Mouse (Mus musculus): ENCODE data around the gene Zfp810.
"Not testable (repeated sequence)": the region's sequence is repeated elsewhere in the genome, so short reads cannot be mapped to it uniquely, and the experiment has no call there.

The Zfp810 gene

GRCm38 (mm10) chr9:22307156-22307919, at the start of gene Zfp810:
TSS of gene Zfp810 (minus strand) at chr9:22307648.
- DNase-seq (ENCODE audit: low spot score), result peak; percentile 94

DNA sequence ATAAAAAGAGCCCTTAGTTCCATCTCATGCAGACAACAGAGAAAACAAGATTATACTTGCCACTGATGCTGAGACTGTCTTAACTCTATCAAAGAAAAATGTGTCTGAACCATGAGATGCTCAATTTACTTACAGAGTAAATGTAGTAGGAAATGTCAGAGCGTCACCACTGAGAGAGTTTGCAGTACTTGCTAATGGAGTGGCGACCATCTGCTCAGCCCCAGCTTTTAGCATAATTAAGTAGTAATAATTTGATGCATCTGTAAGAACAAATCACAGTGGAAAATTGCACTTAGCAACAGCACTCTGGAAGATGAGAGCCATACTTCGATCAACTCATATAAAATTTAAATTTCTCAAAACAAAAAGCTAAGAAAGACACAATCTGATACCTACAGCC, 48.5 kb upstream of the Zfp810 start:
- no peak for DNase-seq (ENCODE audit: low spot score)

DNA sequence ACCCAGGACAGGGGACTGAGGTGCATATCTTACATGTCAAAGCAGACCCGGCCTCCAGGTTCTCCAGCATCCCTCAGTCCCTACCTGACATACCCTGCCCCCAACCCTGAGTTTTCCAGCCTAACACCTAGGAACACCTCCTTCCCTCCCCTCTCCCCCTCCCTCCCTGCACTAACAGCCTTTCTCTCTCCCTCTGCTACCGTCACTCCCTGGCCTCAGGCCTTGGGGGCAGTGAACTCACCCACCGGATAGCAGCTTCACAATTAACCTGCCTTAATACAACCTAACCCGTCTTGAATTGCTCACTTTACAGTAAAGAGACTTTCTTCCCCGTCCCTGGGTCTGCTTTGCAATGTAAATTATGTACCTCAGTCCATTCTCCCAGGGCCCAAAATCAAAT, 46.5 kb upstream of the Zfp810 start:
- no peak for DNase-seq (ENCODE audit: low spot score)

DNA sequence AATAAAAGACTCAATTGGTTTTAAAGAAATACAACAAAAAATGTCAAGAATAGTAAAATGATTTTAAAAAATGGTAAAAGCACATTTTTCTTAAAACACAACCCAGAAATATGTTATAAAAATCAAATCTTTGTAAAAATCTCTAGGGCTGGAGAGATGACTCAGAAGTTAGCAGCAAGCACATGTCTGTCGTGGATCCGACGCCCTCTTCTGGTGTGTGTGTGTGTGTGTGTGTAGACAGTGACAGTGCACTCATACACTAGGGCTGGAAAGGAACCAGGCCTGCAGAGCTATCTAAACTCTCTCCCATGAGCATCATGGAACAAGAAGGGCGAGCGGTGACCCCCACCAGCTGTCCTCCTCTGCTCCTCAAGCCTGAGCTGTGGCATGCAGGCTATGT, 46.0 kb upstream of the Zfp810 start:
- no peak for DNase-seq (ENCODE audit: low spot score)

GRCm38 (mm10) chr9:22340331-22340730, 32.9 kb upstream of the Zfp810 start:
- no peak for DNase-seq (ENCODE audit: low spot score)

GRCm38 (mm10) chr9:22337217-22337616, 29.8 kb upstream of the Zfp810 start:
- no peak for DNase-seq (ENCODE audit: low spot score)

DNA sequence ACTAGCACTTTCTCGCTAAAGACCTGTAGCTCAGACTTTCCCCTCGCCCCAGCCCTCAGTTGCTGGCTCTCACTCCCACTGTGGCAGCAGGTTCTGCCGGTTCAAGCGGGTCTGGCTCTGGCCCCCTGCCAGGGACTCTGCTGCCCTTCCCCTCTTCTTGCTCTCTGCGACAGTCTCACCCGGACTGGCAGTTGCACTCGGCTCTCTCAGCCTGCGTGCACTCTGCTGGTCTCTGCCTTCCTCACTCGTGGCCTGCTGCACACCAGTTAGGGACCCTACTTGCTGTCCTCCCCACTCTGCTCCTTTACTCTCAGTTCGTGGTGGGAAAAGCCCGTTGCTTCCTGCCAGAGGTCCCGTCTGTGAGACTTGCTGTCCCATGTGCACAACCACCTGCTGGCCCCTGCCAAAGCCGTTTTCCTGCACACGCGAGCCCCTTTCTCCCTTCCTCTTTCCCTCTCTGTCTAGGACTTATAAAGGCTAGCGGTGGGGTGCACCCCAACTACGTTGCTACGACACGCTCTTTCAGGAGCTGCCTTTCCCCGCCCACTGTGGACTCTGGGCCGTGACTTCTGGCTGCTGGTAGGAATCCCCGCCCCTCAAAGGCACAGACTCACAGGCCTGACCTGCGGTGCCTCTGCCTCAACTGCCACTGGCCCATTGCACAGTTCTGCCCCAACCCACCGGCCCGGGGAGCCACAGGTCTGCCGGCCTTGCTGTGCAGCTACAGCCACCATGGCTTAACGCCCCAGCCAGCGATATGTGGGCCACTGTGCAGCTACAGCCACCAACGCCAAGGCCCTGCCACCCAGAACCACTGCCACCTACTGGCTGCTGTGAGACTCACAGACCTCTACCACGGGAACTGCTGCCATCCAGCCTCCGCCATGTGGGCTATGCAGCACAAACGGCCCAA, 20.3 kb upstream of the Zfp810 start:
- peak; percentile 82 for DNase-seq (ENCODE audit: low spot score)

DNA sequence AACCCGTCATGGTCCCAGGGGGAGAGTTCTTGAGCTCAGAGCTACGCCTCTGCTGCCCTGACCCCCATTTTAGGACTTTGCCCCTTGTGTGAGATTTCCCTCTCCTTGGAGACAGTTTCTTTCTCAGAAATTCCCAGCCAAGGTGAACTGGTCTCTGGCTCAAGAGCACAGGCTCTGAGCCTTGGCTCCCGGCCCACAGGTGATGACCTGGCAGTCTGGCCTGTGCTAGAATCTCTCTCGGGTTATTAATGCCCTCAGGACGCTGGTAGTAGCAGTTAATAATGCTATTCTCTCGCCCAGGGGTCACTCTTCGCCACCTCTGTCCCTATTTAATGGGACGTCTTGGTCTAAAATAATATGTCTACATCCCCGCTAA, 19.6 kb upstream of the Zfp810 start:
- DNase-seq (ENCODE audit: low spot score), result peak; percentile 26

GRCm38 (mm10) chr9:22324579-22324978, 17.1 kb upstream of the Zfp810 start:
- DNase-seq (ENCODE audit: low spot score), result no peak

- DNase-seq (ENCODE audit: low spot score), result no peak
These were observed 15.1 kb upstream of the Zfp810 start for GRCm38 (mm10) chr9:22322381-22323211.

DNA sequence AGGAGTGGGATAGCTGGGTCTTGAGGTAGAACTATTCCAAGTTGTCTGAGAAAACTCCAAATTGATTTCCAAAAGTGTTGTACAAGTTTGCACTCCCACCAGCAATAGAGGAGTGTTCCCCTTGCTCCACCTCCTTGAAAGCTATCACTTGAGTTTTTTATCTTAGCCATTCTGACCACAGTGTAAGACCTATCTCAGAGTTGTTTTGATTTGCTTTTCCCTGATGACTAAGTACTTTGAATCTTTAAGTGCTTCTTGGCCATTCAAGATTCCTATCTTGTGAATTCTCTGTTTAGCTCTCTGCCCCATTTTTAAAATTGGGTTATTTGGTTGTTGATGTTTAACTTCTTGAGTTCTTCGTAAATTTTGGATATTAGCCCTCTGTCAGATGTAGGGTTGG, 11.7 kb upstream of the Zfp810 start:
- DNase-seq (ENCODE audit: low spot score), result no peak

DNA sequence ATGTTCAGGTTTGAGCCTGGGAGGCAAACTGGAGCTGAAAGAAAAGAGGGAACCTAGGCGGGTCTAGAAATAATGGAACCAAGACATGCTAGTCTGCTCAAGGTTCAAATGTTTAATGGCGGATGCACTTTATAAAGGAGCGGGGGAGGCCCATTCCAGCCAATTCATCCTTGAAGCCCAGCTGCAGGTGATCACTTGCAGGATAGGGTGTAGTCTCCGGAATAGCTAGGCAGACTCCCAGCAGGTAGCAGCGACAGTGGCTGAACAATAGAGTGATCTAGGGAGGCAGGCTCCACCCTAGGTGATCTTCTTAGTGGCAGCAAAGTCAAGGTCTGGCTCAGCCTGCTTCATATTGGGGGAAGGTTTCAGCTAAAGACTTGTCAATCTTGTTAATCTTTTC, 8.6 kb upstream of the Zfp810 start:
- not testable (repeated sequence) for DNase-seq (ENCODE audit: low spot score)

GRCm38 (mm10) chr9:22314066-22314465, 6.6 kb upstream of the Zfp810 start:
- no peak for DNase-seq (ENCODE audit: low spot score)

GRCm38 (mm10) chr9:22313218-22313617, 5.8 kb upstream of the Zfp810 start:
- no peak for DNase-seq (ENCODE audit: low spot score)

DNA sequence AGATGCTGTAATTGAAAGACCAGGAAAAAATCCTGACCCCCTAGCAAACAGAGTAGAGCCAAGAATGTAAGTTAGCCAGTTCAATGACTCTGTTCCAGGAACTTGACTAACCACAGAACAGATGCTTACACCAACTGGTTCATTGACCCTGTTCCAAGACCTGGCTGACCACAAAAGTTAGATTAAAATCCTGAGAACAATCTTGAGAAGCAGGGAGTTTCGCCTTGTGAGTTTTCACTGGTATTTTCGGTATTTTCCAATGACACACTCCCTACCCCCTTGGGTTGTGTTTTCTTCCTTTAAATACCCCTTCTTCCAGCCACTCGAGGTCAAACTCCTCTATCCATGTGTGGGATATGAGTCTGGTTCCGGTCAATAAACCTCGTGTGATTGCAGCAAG, 2.2 kb upstream of the Zfp810 start:
- DNase-seq (ENCODE audit: low spot score), result no peak

DNA sequence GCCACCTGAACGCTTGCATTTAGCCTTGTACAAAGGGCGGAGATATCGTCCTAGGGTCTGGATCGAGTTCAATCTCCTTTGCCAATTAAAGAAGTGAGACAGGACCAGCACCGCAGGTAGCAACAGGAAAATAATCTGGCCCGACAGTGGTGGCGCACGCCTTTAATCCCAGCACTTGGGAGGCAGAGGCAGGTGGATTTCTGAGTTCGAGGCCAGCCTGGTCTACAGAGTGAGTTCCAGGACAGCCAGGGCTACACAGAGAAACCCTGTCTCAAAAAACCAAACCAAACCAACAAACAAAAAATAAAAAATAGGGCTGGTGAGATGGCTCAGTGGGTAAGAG, 443 bp upstream of the Zfp810 start:
- not testable (repeated sequence) for DNase-seq (ENCODE audit: low spot score)

GRCm38 (mm10) chr9:22306726-22307125, 722 bp downstream of the Zfp810 start:
- DNase-seq (ENCODE audit: low spot score), result no peak

- DNase-seq (ENCODE audit: low spot score), result no peak
These were observed 5.2 kb downstream of the Zfp810 start for GRCm38 (mm10) chr9:22302199-22302598.

GRCm38 (mm10) chr9:22278733-22279132, 28.7 kb downstream of the Zfp810 start:
- DNase-seq (ENCODE audit: low spot score), result no peak

GRCm38 (mm10) chr9:22268886-22269285, 38.6 kb downstream of the Zfp810 start:
- no peak for DNase-seq (ENCODE audit: low spot score)

GRCm38 (mm10) chr9:22262611-22263010, 44.8 kb downstream of the Zfp810 start:
- peak; percentile 48 for DNase-seq (ENCODE audit: low spot score)

- no peak for DNase-seq (ENCODE audit: low spot score)
These were observed 45.9 kb downstream of the Zfp810 start for GRCm38 (mm10) chr9:22261594-22261993.

GRCm38 (mm10) chr9:22260092-22260422, 47.4 kb downstream of the Zfp810 start:
- DNase-seq (ENCODE audit: low spot score), result no peak

All from testis, postnatal 14 days (tissue).